Mouse (Mus musculus): ENCODE results near the gene Alkbh3.

Gene Alkbh3

GRCm38 (mm10) chr2:93992810-93993209, 17.8 kb downstream of the Alkbh3 start:
- DNase-seq (ENCODE audit: low spot score) = no peak

GRCm38 (mm10) chr2:93992259-93992658, 18.3 kb downstream of the Alkbh3 start:
- DNase-seq (ENCODE audit: low spot score) = no peak

GRCm38 (mm10) chr2:93991336-93991735, 19.3 kb downstream of the Alkbh3 start:
- DNase-seq (ENCODE audit: low spot score) = no peak

GRCm38 (mm10) chr2:93988440-93988839, 22.2 kb downstream of the Alkbh3 start:
- DNase-seq (ENCODE audit: low spot score) = no peak

- DNase-seq (ENCODE audit: low spot score) = no peak
Observed at GRCm38 (mm10) chr2:93982457-93983235, 28.0 kb downstream of the Alkbh3 start.

GRCm38 (mm10) chr2:93979249-93980120, 31.1 kb downstream of the Alkbh3 start:
- no peak for DNase-seq (ENCODE audit: low spot score)

DNA sequence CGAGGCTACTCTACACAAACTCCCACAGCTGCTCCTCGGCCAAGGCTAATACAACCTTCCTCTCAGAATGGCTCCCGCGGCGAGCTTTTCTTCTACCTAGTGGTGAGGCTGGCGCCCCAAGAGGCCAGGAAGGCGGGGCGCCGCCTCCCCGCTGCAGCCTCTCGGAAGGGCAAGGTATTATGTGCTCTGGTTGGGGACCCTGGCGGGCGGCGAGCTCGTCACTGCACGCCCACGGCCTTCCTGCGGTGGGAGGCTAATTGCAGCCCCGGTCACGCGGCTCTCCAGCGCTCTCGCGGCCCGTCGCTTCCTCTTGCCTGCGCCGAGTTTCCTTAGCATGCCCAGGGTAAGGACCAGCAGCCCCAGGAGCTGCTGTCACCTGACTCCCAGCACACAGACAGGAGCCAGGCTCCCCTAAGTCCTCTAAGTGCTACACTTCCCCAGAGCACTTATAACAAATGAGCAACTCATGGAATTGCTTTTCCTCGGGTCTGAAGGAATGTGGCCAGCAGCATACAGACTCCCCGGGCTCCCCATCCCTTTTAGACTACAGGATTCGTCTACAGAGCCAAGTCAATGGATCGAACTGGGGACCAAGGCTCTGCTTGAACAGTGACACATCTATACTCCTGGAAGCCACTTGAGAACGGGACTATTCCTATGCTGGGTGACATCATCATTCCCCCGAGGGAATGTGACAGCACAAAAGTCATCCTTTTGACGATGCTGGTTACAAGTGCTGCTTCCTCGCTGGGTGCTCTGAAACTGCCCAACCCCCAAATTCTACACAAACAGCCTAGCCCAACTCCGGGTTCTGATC, 34.0 kb downstream of the Alkbh3 start:
- peak; percentile 46 for DNase-seq (ENCODE audit: low spot score)

DNA sequence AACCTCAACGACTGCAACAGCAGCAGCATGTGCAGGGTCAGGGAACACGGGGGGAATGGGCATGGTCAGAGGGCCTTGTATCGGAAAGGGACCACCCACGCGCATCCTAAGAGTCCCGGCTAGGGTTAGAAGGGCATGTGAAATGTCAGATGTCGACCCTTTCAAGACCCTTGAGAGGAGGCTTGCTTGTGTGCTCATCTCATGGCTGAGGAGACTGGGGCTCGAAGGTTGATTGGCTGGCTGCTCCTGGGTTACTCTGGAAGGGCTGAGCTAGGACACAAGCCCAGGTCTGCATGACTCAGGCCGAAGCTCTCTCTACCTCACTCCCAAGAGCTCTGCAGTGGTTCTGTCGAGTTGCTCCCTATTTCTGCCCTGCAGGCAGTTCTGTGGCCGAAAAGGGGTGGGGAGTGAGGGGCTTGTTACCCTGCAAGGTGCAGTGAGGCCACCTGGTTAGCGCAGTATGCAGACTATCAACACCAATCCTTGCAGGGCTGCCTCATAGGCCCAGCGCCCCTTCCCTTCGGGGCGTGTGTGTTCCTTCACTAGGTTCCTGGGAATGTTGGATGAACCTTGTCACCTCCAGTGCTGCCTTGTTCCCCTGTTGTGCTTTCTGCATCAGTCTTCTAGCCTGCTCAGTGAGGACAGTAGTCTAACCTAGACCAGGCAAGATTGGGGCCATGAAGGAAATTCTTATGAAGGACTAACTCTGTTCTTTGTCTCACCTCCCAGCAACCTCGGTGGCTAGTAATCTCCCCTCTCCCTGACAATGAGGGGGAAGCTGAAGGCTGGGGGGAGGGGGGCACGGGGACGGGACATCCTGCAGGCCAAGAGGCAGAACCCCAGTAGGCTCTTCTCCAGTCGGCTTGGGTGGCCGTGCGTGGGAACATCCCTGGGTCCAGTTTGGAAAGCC, 34.8 kb downstream of the Alkbh3 start:
- no peak for DNase-seq (ENCODE audit: low spot score)

- DNase-seq (ENCODE audit: low spot score) = no peak
Observed at GRCm38 (mm10) chr2:93975041-93975440, 35.6 kb downstream of the Alkbh3 start.

- DNase-seq (ENCODE audit: low spot score) = no peak
Observed at GRCm38 (mm10) chr2:93971647-93972046, 39.0 kb downstream of the Alkbh3 start.

DNA sequence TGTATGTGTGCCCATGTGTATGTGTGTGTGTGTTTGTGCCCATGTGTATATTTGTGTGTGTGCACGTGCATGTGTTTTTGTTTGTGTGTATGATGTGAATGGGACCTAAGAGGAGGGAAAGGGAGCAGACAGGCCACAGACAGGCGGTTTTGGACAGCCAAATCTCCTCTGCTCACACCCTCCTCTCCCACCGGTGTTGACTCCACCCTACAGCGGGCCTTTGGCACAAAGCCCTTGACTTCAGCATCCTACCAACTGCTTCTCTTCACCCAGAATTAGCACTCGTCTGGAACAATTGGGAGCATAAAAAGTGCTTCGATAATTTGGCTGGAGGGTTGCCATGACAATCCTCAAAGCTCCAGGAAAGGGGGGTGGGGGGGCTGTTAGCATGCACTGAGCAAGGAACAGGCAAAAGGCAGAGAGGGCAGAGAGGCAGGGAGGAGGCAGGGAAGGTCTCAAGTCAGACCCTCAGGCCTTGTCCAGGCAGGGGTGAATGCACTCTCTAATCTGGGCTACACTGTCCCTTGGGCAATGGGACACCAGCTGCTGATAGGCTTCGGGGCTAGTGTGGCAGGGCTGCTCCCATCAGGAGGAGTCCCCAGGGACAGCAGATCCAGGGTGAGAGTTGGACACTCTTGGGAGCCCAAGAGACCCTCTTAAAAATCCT, 46.0 kb downstream of the Alkbh3 start:
- DNase-seq (ENCODE audit: low spot score) = no peak

GRCm38 (mm10) chr2:93963802-93964201, 46.8 kb downstream of the Alkbh3 start:
- DNase-seq (ENCODE audit: low spot score) = no peak

DNA sequence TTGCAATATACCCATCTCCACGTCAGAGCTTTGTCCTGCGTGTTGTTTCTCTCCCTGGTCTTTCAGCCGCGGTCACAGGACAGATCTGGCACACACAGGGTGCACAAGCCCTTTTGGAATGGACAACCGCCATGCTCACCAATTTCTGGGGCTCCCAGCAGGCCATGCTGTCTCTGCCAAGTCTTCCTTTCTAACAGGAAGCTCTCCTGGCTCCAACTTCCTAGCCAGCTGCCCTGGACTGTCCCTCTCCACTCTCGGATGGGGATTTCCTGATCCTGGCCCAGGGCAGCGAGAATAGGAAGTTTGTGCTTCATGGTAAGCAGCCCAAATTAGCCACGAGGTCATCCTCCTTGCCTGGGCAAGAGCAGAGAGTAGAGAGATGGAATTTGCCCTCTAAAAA, 48.9 kb downstream of the Alkbh3 start:
- no peak for DNase-seq (ENCODE audit: low spot score)

- DNase-seq (ENCODE audit: low spot score) = no peak
Observed at GRCm38 (mm10) chr2:93959346-93959745, 51.3 kb downstream of the Alkbh3 start.

- no peak for DNase-seq (ENCODE audit: low spot score)
Observed at GRCm38 (mm10) chr2:93958216-93958615, 52.4 kb downstream of the Alkbh3 start.

- no peak for DNase-seq (ENCODE audit: low spot score)
Observed at GRCm38 (mm10) chr2:93957785-93958175, 52.8 kb downstream of the Alkbh3 start.

DNA sequence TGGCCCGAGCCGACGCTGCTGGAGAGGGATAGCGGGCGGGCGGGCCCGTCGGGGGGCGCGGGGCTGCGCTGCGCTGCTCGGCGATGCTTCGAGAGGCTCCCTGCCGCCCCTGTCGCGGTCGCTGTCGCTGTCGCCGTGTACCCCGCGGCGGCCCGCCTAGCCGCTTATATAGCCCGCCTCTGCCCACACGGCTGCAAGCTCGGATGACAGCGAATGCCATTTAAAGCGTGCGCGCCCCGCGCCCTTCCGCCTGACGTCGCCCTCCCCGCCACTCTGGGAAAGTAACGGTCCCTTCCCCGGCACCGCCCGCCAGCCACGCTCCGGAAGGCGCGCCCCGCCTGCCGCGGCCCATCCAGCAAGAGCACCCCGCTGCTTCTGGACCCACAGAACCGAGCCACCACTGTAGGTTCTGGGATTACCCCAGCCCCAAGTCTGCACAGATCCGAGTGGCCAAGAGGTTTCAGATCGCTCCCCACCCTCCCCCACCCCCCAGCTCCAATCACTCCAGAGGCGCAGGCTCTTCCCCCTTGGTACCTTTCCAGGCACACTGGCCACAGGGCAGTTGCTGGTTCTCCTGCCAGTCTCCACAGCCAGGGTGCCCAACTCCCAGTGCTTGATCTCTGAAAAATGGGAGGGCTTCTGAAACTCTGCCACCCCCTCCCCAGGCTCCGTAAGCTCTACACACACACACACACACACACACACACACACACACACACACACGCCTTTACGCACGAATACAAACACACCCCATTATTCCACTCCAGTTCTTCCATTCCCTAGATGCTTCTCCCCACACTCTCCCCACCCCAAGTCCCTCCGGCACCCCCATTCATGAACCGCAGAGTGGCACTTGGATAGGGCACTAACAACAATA, 53.5 kb downstream of the Alkbh3 start, which contains the start of gene Gm13889:
TSS of gene Gm13889 (minus strand) at position 294 of the 877 bp plus-strand sequence.
- no peak for DNase-seq (ENCODE audit: low spot score)

- DNase-seq (ENCODE audit: low spot score) = no peak
Observed at GRCm38 (mm10) chr2:93956331-93956801, 54.2 kb downstream of the Alkbh3 start.

- no peak for DNase-seq (ENCODE audit: low spot score)
Observed at GRCm38 (mm10) chr2:93955886-93956285, 54.7 kb downstream of the Alkbh3 start.
